Mouse (Mus musculus): Measurements from ENCODE around the gene Ankrd35.
"Not testable (repeated sequence)": the region's sequence is repeated elsewhere in the genome, so short reads cannot be mapped to it uniquely, and the experiment has no call there.

Ankrd35 gene

DNA sequence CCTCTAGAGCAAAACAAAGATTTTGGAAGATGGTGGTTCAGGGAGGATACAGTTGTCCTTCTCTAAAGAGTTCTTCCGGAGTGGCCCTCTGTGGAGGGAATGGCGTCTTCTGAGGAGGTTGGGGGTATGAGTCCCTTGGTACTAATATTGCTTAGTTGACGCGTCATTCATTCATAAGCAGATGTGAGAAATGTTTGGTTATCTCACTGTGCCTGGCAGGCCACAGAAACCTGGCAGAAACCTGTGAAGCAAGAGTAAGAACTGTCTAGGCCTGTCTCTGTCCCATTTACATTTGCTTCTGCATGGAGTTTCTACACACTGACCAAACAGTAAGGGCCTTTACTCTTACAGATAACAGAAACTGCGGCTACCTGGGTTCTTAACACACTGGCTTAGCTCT is 1.6 kb downstream of the Ankrd35 start:
- DNase-seq (ENCODE audit: extremely low read depth, low read depth, low spot score), result no peak

DNA sequence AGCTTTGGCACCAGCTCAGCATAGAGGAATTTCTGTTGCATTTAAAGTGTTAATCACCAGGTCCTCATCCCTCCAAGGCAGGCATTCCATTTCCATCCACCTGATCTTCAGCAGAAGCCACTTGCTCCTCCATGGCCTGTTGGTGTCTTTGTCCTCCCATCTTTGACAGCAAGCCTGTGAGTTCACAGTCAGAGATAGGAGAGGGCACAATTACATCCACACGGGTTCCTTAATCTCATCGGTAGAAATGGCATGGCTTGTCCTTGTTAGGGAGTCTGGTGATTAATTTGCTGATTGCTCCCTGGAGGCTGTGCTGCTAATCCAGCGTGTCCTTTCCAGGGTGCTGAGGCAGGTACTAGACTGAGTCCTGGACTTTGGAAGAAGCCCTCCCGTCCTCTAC is 3.6 kb downstream of the Ankrd35 start:
- DNase-seq (ENCODE audit: extremely low read depth, low read depth, low spot score), result no peak

DNA sequence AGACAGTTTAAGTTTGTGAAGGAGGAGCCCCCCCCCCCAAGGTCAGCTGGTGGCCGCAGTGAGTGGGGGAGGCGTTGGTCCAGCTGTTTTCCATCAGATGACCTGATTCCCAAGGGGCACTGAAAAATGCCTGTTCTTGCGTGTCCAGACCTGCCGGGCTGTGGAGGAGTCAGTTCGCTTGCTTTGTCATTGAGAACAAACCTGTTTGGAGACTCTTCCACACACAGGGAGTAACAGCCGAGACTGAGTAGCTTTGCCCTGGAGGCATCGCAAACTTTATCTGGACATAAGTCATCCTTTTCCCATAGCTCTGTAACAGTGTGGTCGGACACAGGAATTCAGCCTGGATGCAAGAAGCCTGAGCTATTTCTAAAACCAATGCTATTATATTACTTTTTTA is 4.5 kb downstream of the Ankrd35 start:
- peak; percentile 28 for DNase-seq (ENCODE audit: extremely low read depth, low read depth, low spot score)

DNA sequence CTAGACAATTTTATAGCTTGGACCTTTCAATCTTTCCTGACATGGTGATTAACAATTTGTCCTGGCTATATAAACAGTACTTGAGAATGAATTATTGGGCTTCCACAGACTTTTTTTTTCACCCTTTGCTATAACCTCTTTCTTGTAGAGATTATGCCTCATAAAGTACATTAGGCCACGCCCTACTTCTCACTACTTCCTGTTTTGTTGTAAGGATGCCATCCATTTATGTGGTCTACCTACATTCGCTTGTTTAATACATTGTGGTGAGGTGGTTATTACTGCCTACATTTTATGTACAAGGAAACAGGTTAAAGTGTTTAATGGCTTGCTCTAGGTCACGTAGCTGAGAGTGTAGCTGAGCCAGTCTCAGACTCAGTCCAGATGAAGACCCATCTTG is 5.2 kb downstream of the Ankrd35 start:
- DNase-seq (ENCODE audit: extremely low read depth, low read depth, low spot score), result no peak

DNA sequence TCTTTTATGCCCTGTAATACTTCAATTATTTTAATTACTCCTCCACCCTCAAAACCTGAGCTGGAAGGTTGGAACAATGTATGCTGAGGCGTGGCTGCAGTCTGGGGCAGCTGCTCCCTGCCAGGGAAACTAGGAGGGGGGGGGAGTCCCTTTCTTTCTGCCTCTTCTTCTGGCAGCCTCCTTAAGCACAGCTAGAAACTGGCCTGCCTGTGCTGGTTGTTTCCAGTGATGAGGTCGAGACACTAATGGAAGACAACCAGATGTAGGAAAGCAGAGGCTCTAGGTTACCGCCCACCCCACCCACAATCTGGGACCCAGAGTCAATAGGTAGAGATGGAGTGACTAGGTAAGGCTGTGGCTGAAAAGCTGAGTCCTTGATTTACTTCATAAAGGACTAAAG is 5.8 kb downstream of the Ankrd35 start:
- no peak for DNase-seq (ENCODE audit: extremely low read depth, low read depth, low spot score)

DNA sequence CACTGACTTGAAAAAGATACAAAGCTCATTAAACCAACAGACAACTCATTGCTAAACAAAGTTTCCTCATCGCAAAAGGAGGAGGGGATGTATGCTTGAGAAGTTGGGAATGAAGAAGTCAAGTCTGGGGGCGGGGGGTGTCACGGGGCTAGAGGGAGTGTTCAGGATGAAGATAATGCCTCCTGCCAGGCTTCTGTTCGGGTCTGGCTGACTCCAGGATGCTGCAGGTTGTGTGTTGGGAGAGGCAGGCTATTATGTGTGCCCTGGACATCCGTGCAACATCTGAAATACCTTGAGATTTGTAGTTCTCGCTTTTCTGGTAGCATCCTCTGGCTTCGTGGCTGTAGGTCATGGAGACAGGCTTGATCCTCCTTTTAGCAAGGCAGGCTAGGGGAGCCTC is 8.5 kb downstream of the Ankrd35 start:
- no peak for DNase-seq (ENCODE audit: extremely low read depth, low read depth, low spot score)

DNA sequence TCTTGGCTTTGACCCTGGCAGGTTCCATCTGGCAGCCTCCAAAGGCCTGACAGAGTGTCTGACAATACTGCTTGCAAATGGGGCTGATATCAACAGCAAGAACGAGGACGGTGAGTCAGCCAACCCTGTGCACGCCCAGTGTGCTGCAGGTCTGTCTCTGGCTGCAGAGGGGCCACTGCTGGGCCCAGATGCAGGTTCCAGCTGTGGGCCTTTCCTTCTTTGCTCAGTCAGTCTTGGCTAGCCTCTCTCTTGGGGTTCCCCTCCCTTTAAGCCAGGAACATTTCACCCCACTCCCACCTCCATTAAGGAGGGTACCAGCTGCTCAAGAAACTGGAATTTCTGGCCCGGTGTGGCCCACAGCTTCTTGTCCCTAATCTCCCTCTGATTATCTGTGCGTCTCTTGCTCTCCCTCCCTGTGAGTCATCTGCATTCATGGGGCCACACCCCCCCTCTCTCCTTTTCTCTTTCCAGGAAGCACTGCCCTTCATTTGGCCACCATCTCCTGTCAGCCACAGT is 9.3 kb downstream of the Ankrd35 start:
- DNase-seq (ENCODE audit: extremely low read depth, low read depth, low spot score), result no peak

DNA sequence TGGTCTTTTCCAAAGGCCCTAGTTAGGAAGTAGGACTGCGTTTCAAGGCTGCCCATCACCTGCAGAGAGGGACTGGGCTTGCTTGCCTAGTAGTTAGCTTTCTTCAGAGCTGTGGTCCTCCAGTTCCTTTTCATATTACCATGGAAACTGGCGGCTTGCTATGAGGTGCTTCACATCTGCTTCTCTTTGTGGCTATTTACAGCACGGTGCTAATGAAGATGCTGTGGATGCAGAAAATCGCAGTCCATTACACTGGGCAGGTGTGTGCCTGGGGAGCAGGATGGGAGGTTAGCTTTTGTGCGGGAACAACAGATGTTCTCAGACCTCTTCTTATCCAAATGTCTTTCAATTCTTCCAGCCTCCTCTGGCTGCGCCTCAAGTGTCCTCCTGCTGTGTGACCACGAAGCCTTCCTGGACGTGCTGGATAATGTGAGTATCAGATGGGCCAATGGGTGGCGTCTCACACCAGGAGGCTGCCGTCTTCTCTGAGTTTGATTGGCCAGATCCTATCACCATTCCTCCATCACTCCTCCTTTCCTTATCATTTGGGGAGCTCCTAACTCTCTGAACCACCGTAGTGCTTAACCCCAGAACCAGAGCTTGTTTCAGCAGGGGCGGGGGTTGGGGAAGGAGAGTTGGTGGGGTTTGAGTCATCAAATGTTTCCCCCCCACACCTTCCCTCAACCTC is 10.5 kb downstream of the Ankrd35 start:
- DNase-seq (ENCODE audit: extremely low read depth, low read depth, low spot score), result no peak

DNA sequence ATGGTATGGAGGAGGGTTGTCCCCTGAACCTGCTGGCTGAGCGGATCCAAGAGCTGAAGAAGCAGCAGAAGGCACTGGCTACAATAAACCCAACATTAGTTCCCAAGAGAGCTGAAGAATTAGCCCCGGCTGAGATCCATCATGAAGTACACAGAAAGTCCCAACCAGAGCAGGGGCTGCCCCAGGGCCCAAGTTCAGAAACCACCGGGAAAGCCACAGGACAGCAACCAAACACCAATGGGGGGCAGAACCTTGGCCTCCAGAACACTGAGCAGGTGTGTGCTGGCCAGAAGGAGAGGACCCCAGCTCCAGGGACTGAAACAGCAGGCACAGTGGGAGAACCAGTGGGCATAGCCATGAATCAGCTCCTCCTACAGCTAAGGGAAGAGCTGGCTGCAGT is 13.6 kb downstream of the Ankrd35 start:
- DNase-seq (ENCODE audit: extremely low read depth, low read depth, low spot score), result no peak

DNA sequence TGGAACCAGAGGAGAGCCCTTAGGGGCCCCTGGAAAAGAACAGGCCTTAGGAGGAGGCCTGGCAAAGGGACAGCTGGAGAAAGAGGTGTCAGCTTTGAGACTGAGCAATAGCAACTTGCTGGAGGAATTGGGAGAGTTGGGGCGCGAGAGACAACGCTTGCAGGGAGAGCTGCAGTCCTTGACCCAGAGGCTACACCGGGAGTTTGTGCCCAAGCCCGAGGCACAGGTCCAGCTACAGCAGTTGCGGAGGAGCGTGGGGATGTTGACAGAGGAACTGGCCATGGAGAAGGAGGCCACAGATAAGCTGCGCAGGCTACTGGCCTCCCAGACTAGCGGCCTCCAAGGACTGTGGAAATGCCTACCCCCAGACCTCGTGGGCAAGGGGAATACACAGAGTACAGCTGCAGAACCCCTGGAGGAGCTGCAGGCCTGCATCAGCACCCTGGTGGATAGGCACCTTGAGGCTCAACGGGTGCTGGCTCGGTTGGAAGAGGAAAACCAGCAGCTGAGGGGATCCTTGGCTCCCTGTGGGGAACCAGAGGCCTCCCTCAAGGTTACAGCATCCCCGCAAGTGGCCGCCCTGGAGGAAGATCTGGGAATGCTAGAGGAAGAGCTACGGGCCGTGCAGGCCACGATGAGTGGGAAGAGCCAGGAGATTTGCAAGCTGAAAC is 14.4 kb downstream of the Ankrd35 start:
- no peak for DNase-seq (ENCODE audit: extremely low read depth, low read depth, low spot score)

DNA sequence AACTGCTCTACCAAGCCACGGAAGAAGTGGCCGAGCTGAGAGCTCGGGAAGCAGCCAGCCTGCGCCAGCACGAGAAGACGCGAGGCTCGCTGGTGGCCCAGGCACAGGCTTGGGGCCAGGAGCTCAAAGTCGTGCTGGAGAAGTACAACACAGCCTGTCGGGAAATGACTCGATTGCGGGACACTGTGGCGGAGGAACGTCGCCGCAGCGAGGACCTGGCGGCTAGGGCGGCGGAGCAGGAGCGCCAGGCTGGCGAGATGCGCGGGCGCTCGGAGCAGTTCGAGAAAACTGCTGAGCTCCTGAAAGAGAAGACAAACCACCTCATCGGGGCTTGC is 14.9 kb downstream of the Ankrd35 start:
- DNase-seq (ENCODE audit: extremely low read depth, low read depth, low spot score), result no peak

DNA sequence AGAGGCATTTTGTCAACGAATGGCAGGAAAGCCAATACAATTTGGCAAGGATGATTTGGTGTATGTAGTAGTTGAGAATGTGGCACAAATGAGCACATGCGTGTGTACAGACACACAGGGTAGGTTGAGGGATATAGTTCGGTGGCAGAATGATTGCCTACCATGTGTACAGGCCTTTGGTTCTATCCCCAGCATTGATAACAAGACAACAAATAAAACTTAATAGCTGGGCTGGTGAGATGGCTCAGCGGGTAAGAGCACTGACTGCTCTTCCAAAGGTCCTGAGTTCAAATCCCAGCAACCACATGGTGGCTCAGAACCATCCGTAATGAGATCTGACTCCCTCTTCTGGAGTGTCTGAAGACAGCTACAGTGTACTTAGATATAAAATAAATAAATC is 16.1 kb downstream of the Ankrd35 start:
- not testable (repeated sequence) for DNase-seq (ENCODE audit: extremely low read depth, low read depth, low spot score)

DNA sequence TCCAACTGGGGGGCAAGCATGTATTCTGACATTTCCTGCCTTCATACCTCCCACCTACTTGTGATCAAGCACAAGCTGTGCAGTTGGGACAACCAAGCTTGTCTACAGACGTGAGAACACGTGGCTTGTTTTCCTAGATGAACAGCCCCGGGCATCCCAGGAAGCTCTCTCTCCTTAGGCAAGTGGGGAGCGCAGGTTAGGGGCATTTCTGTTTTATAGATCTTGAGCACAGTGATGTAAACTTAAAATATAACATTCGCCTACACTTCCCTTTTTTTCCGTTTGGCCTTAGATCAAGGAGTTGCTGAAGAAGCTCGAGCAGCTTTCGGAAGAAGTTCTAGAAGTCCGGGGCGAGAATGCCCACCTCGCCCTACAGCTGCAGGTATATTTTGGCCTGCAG is 18.9 kb downstream of the Ankrd35 start:
- no peak for DNase-seq (ENCODE audit: extremely low read depth, low read depth, low spot score)

DNA sequence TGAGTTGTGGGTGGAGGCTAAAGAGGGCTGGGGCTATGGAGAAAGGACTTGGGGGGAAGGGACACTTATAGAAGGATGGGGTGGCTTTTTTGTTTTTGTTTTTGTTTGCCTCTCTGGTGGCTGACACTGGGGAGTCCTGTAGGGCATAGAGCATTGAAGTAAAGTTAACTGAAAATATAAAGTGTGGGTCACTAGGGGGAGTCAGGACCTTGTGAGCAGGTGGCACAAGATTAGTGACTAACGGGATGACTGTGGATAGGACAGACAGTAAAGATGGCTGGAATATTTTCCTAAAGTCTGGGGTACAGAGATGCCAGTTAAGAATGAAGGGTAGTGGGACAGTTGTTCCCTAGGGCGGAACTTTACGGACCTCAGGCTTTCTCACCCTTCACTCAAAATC is 20.4 kb downstream of the Ankrd35 start:
- no peak for DNase-seq (ENCODE audit: extremely low read depth, low read depth, low spot score)

DNA sequence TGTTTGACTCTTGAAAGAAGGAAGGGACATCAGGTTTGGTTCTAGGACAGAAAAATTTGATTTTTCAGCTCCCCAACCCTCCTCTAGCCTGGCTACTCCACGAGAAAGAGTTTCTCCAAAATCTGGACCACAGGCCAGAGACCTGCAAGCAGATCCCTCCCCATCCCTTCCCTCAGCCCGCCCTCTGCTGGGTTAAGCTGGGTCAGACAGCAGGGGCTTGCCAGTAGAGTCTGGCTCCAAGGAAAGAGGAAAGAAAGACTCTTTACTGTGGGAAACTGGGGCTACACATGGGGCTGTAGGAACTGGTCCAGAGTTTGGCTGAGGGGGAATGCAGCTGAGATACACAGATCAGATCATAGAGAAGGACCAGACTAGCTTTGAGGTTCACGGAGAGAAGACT is 22.6 kb downstream of the Ankrd35 start:
- DNase-seq (ENCODE audit: extremely low read depth, low read depth, low spot score), result no peak

DNA sequence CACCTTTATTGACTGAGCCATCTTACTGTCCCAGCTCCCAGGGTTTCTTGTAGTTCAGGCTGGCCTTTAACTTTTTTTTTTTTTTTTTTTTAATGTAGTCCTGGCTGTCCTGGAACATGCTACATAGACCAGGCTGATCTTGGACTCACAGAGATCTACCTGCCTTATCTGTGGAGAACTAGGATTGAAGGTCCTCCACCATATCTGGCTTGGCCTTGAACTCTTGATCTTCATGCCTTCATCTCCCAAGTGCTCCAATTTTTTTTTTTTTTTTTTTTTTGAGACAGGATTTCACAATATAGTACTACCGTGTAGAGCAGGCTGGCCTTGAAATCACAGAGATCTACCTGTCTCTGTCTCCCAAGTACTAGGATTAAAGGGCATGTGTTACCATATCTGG is 23.6 kb downstream of the Ankrd35 start:
- no peak for DNase-seq (ENCODE audit: extremely low read depth, low read depth, low spot score)

DNA sequence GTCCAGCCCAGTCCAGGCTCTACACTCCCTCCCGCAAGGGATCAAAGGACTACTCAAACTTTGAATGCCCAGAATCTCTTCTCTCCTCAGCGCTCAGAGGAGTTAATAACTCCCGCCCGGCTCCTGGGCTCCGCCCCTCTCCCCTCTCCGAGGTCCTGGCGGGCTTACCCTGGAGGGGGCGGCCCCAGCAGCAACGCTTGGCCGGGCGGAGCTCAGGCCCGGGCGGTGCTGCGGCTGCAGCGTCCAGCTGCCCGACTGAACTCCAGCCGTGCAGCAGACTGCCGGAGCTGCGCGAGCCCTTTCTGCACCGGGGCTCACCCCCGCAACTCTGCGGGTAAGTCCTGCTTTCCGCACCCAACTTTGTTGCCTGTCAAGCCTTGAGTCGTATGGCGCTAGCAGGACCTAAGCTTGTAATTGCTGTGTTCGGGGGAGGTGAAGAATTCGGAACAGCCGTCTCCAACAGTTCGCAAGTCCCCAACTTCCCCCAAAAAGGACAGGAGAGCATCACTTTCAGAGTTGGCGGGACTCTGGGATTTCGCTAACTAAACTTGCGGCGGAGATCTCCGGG is 26.4 kb downstream of the Ankrd35 start, which contains the start of gene Pias3:
Pias3 (plus strand) TSS at position 187 of the 568 bp plus-strand sequence.
- DNase-seq (ENCODE audit: extremely low read depth, low read depth, low spot score), result no peak

DNA sequence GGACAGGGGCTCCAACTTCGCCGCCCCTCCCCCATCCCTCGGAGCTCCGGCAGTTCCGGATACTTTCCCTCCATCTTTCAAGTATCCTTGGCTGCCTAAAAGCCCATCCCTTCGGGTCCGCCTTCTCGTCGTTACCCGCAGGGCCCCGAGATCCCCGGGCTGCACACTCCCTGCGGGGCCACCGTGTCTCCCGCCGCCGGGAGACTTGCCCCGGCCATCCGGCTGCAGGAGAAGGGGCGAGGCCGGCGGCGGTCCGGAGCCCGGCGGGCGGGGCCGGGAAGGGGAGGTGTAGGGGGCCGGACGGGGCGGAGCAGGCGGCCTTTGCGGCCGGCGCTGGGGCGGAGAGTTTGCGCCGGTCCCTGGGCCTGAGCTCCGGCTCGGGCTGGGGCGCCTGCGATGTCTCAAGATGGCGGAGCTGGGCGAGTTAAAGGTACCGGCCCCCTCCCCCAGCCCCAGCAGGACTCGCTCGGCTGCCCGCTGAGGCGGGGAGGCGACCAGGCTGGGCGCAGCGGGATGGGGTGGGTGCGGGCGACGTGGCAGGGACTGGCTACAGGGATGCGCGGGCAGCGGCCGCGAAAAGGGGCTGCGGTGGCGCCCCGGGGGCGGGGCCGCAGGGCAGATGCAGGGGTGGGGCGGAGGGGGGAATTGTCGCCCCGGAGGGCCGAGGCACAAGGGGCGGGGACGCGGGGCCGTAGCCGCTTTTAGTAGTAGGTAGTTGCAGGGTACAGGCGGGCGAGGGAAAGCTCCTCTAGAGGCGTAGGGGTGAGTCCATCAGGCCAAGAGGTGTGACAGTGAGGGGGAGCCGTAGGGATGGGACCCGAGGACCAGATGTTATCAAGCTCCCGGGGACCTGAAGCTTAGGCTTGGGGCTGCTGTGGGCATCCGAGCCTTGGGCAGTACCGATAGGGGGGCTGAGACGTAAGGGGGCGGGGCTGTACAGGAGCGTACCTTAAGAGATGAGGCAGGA is 27.1 kb downstream of the Ankrd35 start:
- DNase-seq (ENCODE audit: extremely low read depth, low read depth, low spot score), result no peak

DNA sequence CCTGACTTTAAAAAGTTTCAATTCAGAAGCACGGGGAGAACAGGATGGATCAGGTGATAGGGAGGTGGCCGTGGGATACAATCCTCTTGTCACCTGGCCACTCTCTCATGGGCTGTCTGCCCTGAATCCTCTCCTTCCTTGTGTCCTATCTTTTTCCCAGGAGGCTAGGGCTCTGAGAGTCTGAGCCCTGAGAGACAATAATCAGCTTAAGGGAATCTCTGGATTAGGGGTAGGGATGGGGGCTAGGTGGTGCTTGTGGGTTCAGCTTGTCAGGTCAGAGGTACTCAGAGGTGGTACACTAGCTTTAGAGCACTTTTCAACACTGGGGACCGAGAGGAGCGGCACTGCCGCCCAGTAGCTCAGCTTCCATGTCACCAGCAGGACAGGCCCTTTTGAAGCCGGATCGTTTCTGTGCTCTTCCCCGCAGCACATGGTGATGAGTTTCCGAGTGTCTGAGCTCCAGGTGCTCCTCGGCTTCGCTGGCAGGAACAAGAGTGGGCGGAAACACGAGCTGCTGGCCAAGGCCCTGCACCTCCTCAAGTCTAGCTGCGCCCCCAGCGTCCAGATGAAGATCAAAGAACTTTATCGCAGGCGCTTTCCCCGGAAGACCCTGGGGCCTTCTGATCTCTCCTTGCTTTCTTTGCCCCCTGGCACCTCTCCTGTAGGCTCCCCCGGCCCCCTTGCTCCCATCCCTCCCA is 29.2 kb downstream of the Ankrd35 start:
- no peak for DNase-seq (ENCODE audit: extremely low read depth, low read depth, low spot score)

DNA sequence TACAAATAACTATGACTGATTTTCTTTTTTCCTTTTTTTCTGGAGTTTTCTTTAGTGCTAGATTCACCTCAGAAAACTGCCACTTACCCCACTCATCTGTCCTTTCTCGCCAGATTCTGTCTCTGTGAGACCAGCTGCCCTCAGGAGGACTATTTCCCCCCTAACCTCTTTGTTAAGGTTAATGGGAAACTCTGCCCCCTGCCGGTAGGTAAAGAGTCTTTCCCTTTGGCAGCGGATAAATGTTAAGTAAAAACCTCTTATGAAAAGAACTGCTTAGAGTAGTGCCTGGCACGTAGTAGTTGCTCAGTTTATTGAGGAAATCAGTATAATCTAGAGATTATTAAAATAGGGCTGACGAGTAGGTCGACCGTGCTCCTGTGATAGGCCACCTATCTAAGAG is 30.4 kb downstream of the Ankrd35 start:
- no peak for DNase-seq (ENCODE audit: extremely low read depth, low read depth, low spot score)

DNA sequence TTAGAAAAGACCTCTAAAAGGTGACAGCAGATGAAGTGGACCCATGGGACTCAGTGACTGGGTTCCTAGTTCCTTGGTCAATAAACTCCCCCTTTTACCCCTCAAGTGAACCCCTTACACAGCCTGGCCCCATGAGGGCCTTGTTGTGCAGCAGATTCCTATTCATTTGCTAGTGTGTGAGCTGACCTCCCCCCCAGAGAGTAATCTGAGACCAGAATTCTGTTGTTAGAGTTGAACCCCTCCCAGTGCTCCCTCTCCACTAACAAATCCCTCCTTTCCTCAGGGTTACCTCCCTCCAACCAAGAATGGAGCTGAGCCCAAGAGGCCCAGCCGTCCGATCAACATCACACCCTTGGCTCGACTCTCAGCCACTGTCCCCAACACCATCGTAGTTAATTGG is 31.1 kb downstream of the Ankrd35 start:
- DNase-seq (ENCODE audit: extremely low read depth, low read depth, low spot score), result no peak

All from fat pad, adult 2 months (tissue).